Mouse (Mus musculus): ENCODE measurements at regions not wholly inside any gene's neighbourhood (a gene's known extent, or its start where the extent isn't known, plus 50 kb on each side); places are given as distances from the start of the nearest gene placed in this dataset.

- TF ChIP-seq USF1 (IDR thresholded peaks at IDR 0.05; ENCODE audit: low read depth) (no peak), CTCF (IDR thresholded peaks at IDR 0.05; ENCODE audit: control insufficient read depth, insufficient read depth, insufficient read length) (no peak), MAX (IDR thresholded peaks at IDR 0.05) (no peak), CEBPB (IDR thresholded peaks at IDR 0.05; ENCODE audit: low read depth) (no peak), MYOG (IDR thresholded peaks at IDR 0.05; ENCODE audit: control insufficient read depth, extremely low read depth, insufficient read length) (no peak), FOSL1 (IDR thresholded peaks at IDR 0.05; ENCODE audit: insufficient read depth, low read length, poor library complexity, severe bottlenecking) (no peak)
These were observed 308.4 kb downstream of the Epha4 start for GRCm38 (mm10) chr1:77206535-77206934.

Measured in C2C12 (cell line).